Mouse (Mus musculus): ENCODE measurements at regions not wholly inside any gene's neighbourhood (a gene's known extent, or its start where the extent isn't known, plus 50 kb on each side); places are given as distances from the start of the nearest gene placed in this dataset.

GRCm38 (mm10) chr13:28575202-28575851, 318.0 kb downstream of the Gm11361 start:
- DNase-seq (ENCODE audit: low spot score in 2 of 2), result no peak

GRCm38 (mm10) chr13:28573364-28573763, 316.0 kb downstream of the Gm11361 start:
- no peak for DNase-seq (ENCODE audit: low spot score in 2 of 2)

- DNase-seq (ENCODE audit: low spot score in 2 of 2), result no peak
Measured at GRCm38 (mm10) chr13:28572448-28572847, 315.1 kb downstream of the Gm11361 start.

GRCm38 (mm10) chr13:28571716-28572115, 314.4 kb downstream of the Gm11361 start:
- DNase-seq (ENCODE audit: low spot score in 2 of 2), result no peak

- no peak for DNase-seq (ENCODE audit: low spot score in 2 of 2)
Measured at GRCm38 (mm10) chr13:28563585-28563984, 306.3 kb downstream of the Gm11361 start.

GRCm38 (mm10) chr13:28560081-28560480, 302.8 kb downstream of the Gm11361 start:
- no peak for DNase-seq (ENCODE audit: low spot score in 2 of 2)

- no peak for DNase-seq (ENCODE audit: low spot score in 2 of 2)
Measured at GRCm38 (mm10) chr13:28557032-28557570, 299.8 kb downstream of the Gm11361 start.

- no peak for DNase-seq (ENCODE audit: low spot score in 2 of 2)
Measured at GRCm38 (mm10) chr13:28556385-28556938, 299.1 kb downstream of the Gm11361 start.

- no peak for DNase-seq (ENCODE audit: low spot score in 2 of 2)
Measured at GRCm38 (mm10) chr13:28554143-28554830, 297.0 kb downstream of the Gm11361 start.

GRCm38 (mm10) chr13:28552974-28553750, 295.8 kb downstream of the Gm11361 start:
- DNase-seq (ENCODE audit: low spot score in 2 of 2), result no peak

- DNase-seq (ENCODE audit: low spot score in 2 of 2), result no peak
Measured at GRCm38 (mm10) chr13:28551555-28551954, 294.2 kb downstream of the Gm11361 start.

- DNase-seq (ENCODE audit: low spot score in 2 of 2), result no peak
Measured at GRCm38 (mm10) chr13:28545797-28546196, 288.5 kb downstream of the Gm11361 start.

GRCm38 (mm10) chr13:28545337-28545736, 288.0 kb downstream of the Gm11361 start:
- no peak for DNase-seq (ENCODE audit: low spot score in 2 of 2)

GRCm38 (mm10) chr13:28544819-28545180, 287.5 kb downstream of the Gm11361 start:
- no peak for DNase-seq (ENCODE audit: low spot score in 2 of 2)

GRCm38 (mm10) chr13:28544003-28544818, 286.9 kb downstream of the Gm11361 start:
- no peak for DNase-seq (ENCODE audit: low spot score in 2 of 2)

GRCm38 (mm10) chr13:28541607-28542006, 284.3 kb downstream of the Gm11361 start:
- no peak for DNase-seq (ENCODE audit: low spot score in 2 of 2)

- no peak for DNase-seq (ENCODE audit: low spot score in 2 of 2)
Measured at GRCm38 (mm10) chr13:28533080-28533479, 275.8 kb downstream of the Gm11361 start.

- no peak for DNase-seq (ENCODE audit: low spot score in 2 of 2)
Measured at GRCm38 (mm10) chr13:28532278-28532677, 274.9 kb downstream of the Gm11361 start.

- DNase-seq (ENCODE audit: low spot score in 2 of 2), result no peak
Measured at GRCm38 (mm10) chr13:28531534-28531999, 274.2 kb downstream of the Gm11361 start.

- no peak for DNase-seq (ENCODE audit: low spot score in 2 of 2)
Measured at GRCm38 (mm10) chr13:28530947-28531346, 273.6 kb downstream of the Gm11361 start.

GRCm38 (mm10) chr13:28528898-28529511, 271.7 kb downstream of the Gm11361 start:
- no peak for DNase-seq (ENCODE audit: low spot score in 2 of 2)

Data from spleen, postnatal 10 days (tissue).